Mouse (Mus musculus) megakaryocyte, embryonic 14.5 days (primary cell): ENCODE data around the gene Gm9803.

Source experiments
- FLI1 ChIP-seq: IDR thresholded peaks from 2 replicates; pipeline ENCODE4 v1.6.1; 2012; ENCODE audit warnings: low read length, inconsistent platforms, mixed read lengths
- GATA1 ChIP-seq: IDR thresholded peaks from 3 replicates; pipeline ENCODE4 v1.6.1; 2012; ENCODE audit warnings: mixed read lengths, low read length, inconsistent platforms, borderline replicate concordance

- no peak for TF ChIP-seq GATA1
- no peak for TF ChIP-seq FLI1
These were observed 16.8 kb upstream of the Gm9803 start for GRCm38 (mm10) chr10:43507051-43507450.
